24 mouse cellular contexts compared by ENCODE assay signal in genomic region chr2:58655169-58655568, GRCm38 (mm10).
DNase-seq lines count a peak whose midpoint lies in the region; ATAC-seq lines count a peak whose summit lies in the region.
"Had no signal": no experiment of that assay in that cellular context is flagged by ENCODE, and none has a peak within 500 bp of the region (broad histone marks: within the 10 kb centered on the region; RNA-seq: fewer than 3 reads in every experiment).

No protein-coding gene starts in this region.

- H3K4me2 ChIP-seq in embryonic facial prominence, embryonic 11.5 days (ENCODE audit: low read depth, low read length): no peak overlapping the region
- no peak overlapping the region for H3K4me2 ChIP-seq in embryonic facial prominence, embryonic 14.5 days (ENCODE audit: low read depth, low read length)
- H3K4me2 ChIP-seq: hindbrain, embryonic 13.5 days; intestine, embryonic 15.5 days had no signal

- H3K9me3 ChIP-seq in heart, embryonic 10.5 days: no peaks in the 10 kb centered on the region
- H3K9me3 ChIP-seq in embryonic facial prominence, embryonic 10.5 days: no peaks in the 10 kb centered on the region
- H3K9me3 ChIP-seq in embryonic facial prominence, embryonic 11.5 days (replicated peaks; ENCODE audit: control insufficient read depth, low read length): no peaks in the 10 kb centered on the region
- no peaks in the 10 kb centered on the region for H3K9me3 ChIP-seq in embryonic facial prominence, embryonic 14.5 days (ENCODE audit: control insufficient read depth, low read length)
- H3K9me3 ChIP-seq: hindbrain, embryonic 13.5 days; intestine, embryonic 15.5 days had no signal

- H3K27ac ChIP-seq in heart, embryonic 10.5 days: no peak overlapping the region
- H3K27ac ChIP-seq in embryonic facial prominence, embryonic 10.5 days (replicated peaks): no peak overlapping the region
- H3K27ac ChIP-seq in embryonic facial prominence, embryonic 11.5 days (replicated peaks; ENCODE audit: low read depth, low read length): no peak overlapping the region
- no peak overlapping the region for H3K27ac ChIP-seq in embryonic facial prominence, embryonic 14.5 days (replicated peaks; ENCODE audit: low read depth, low read length)
- H3K27ac ChIP-seq: gastrocnemius, adult 2 months; hindbrain, embryonic 10.5 days; hindbrain, embryonic 13.5 days; intestine, embryonic 15.5 days had no signal

- H3K36me3 ChIP-seq in heart, embryonic 10.5 days: no peaks in the 10 kb centered on the region
- H3K36me3 ChIP-seq in embryonic facial prominence, embryonic 10.5 days (replicated peaks): no peaks in the 10 kb centered on the region
- no peaks in the 10 kb centered on the region for H3K36me3 ChIP-seq in embryonic facial prominence, embryonic 11.5 days (replicated peaks; ENCODE audit: control insufficient read depth, insufficient read depth, low read depth, low read length)
- H3K36me3 ChIP-seq in embryonic facial prominence, embryonic 14.5 days (ENCODE audit: control insufficient read depth, insufficient read depth, low read length): no peaks in the 10 kb centered on the region
- H3K36me3 ChIP-seq: hindbrain, embryonic 10.5 days; hindbrain, embryonic 13.5 days; intestine, embryonic 15.5 days had no signal

- intact Hi-C loops in heart, postnatal 10 days (cut with DNase I): no loop called here

- ATAC-seq in embryonic facial prominence, embryonic 11.5 days (replicated peaks; ENCODE audit: insufficient number of reproducible peaks, low FRiP score, low TSS enrichment, low read depth): no peak; the same call in 1 of the 2 replicates
- peak; percentile 41; the same call in 1 of the 2 replicates for ATAC-seq in embryonic facial prominence, embryonic 14.5 days (ENCODE audit: low read depth)
- ATAC-seq: activated CD4-positive, CD25-positive, alpha-beta regulatory T cell, adult 4 months; forebrain, embryonic 14.5 days; forebrain, postnatal 0 days; hindbrain, embryonic 16.5 days; intestine, embryonic 15.5 days had no signal

- DNase-seq in heart, embryonic 10.5 days (ENCODE audit: low spot score): peak; percentile 39
- DNase-seq in heart, postnatal 10 days: no peak
- peak; percentile 24 for DNase-seq in embryonic facial prominence, embryonic 10.5 days (ENCODE audit: low spot score)
- DNase-seq in embryonic facial prominence, embryonic 11.5 days (ENCODE audit: low spot score): peak; percentile 59
- DNase-seq in embryonic facial prominence, embryonic 14.5 days (ENCODE audit: low spot score): peak; percentile 78
- DNase-seq in kidney, postnatal 36 days: no peak
- no peak for DNase-seq in kidney, postnatal 10 days
- DNase-seq: adrenal gland, adult 8-10 months; adrenal gland, postnatal 25 days; cerebellum, adult 18-20 months; cerebellum, adult 9-10 months; cerebellum, postnatal 25 days; forebrain, postnatal 0 days; gastrocnemius, adult 2 months; gastrocnemius, postnatal 14 days; heart, adult 18-20 months; heart, postnatal 36 days; kidney, adult 11 months had no signal

- WGBS in heart, embryonic 10.5 days: 87% methylated on average over 6 of the region's 6 CpGs
- WGBS in embryonic facial prominence, embryonic 10.5 days: 80% methylated on average over 6 of the region's 6 CpGs
- 70% methylated on average over 6 of the region's 6 CpGs for WGBS in embryonic facial prominence, embryonic 11.5 days
- 46% methylated on average over 6 of the region's 6 CpGs for WGBS in embryonic facial prominence, embryonic 14.5 days

- no peak overlapping the region for H3K9ac ChIP-seq in embryonic facial prominence, embryonic 11.5 days (replicated peaks; ENCODE audit: low read length)
- no peak overlapping the region for H3K9ac ChIP-seq in embryonic facial prominence, embryonic 14.5 days (ENCODE audit: low read depth, low read length)
- H3K9ac ChIP-seq: forebrain, postnatal 0 days; hindbrain, embryonic 13.5 days; intestine, embryonic 15.5 days had no signal

- H3K4me1 ChIP-seq in heart, embryonic 10.5 days: no peaks in the 10 kb centered on the region
- H3K4me1 ChIP-seq in embryonic facial prominence, embryonic 10.5 days: peaks cover 3% of the 10 kb centered on the region; the same call in 1 of the 2 replicates
- no peaks in the 10 kb centered on the region for H3K4me1 ChIP-seq in embryonic facial prominence, embryonic 11.5 days (ENCODE audit: control insufficient read depth, insufficient read depth, low read length)
- peaks cover 4% of the 10 kb centered on the region; the same call in 1 of the 2 replicates for H3K4me1 ChIP-seq in embryonic facial prominence, embryonic 14.5 days (ENCODE audit: control insufficient read depth, insufficient read depth, low read length)
- H3K4me1 ChIP-seq: hindbrain, embryonic 13.5 days; intestine, embryonic 15.5 days had no signal

- no peaks in the 10 kb centered on the region for H3K27me3 ChIP-seq in heart, embryonic 10.5 days (ENCODE audit: insufficient read depth, poor library complexity, severe bottlenecking)
- H3K27me3 ChIP-seq in embryonic facial prominence, embryonic 10.5 days (replicated peaks; ENCODE audit: low read depth, poor library complexity, severe bottlenecking): no peaks in the 10 kb centered on the region
- no peaks in the 10 kb centered on the region for H3K27me3 ChIP-seq in embryonic facial prominence, embryonic 11.5 days (ENCODE audit: control insufficient read depth, insufficient read depth, low read length)
- H3K27me3 ChIP-seq in embryonic facial prominence, embryonic 14.5 days (replicated peaks; ENCODE audit: control insufficient read depth, insufficient read depth, low read length): no peaks in the 10 kb centered on the region
- H3K27me3 ChIP-seq: hindbrain, embryonic 13.5 days; intestine, embryonic 15.5 days had no signal

- no peak overlapping the region for H3K4me3 ChIP-seq in heart, embryonic 10.5 days
- no peak overlapping the region for H3K4me3 ChIP-seq in embryonic facial prominence, embryonic 10.5 days
- H3K4me3 ChIP-seq in embryonic facial prominence, embryonic 11.5 days (ENCODE audit: low read depth, low read length): no peak overlapping the region
- H3K4me3 ChIP-seq in embryonic facial prominence, embryonic 14.5 days (ENCODE audit: low read depth, low read length): no peak overlapping the region
- H3K4me3 ChIP-seq: gastrocnemius, adult 2 months; hindbrain, embryonic 10.5 days; hindbrain, embryonic 13.5 days; intestine, embryonic 15.5 days had no signal

Comparison
In these comparisons a context has a peak if more than half of its experiments do, and no peak if none do; other contexts are left out.
1. DNase-seq: peak in heart, embryonic 10.5 days (single experiment), embryonic facial prominence, embryonic 10.5 days (single experiment), embryonic facial prominence, embryonic 11.5 days (single experiment) and embryonic facial prominence, embryonic 14.5 days (single experiment); none in heart, postnatal 10 days (0 of 2), kidney, postnatal 36 days (0 of 2) and kidney, postnatal 10 days (single experiment).